Mouse (Mus musculus) thymus, adult 2 months (tissue): ENCODE results near the gene Gm49369.

ENCODE experiments used
- CTCF ChIP-seq: fragments of 200-500 bp; IDR thresholded peaks from 2 replicates; pipeline ENCODE4 v1.5.1; 2012; ENCODE audit warnings: mild to moderate bottlenecking, control low read depth, low read length, moderate library complexity, borderline replicate concordance; ENCODE audit not compliant: control insufficient read depth, poor library complexity, insufficient read depth; ENCODE audit errors: extremely low read depth
- POLR2A ChIP-seq: fragments of 200-500 bp; IDR thresholded peaks from 2 replicates; pipeline ENCODE4 v1.6.1; 2012; ENCODE audit warnings: mild to moderate bottlenecking, low read length, control low read depth, moderate library complexity; ENCODE audit not compliant: control insufficient read depth, poor library complexity, insufficient read depth; ENCODE audit errors: extremely low read depth

- no peak for TF ChIP-seq CTCF
- TF ChIP-seq POLR2A = no peak
These were observed 13.0 kb upstream of the Gm49369 start for GRCm38 (mm10) chr7:142395472-142395871.
